Mouse (Mus musculus): ENCODE measurements at regions not wholly inside any gene's neighbourhood (a gene's known extent, or its start where the extent isn't known, plus 50 kb on each side); places are given as distances from the start of the nearest gene placed in this dataset.

GRCm38 (mm10) chr14:86233305-86233704 is 907.7 kb downstream of the Diaph3 start:
- no peak overlapping the region for H3K9ac ChIP-seq (ENCODE audit: low read depth, low read length)
- H3K4me2 ChIP-seq (ENCODE audit: low read depth, low read length), result no peak overlapping the region
- H3K27me3 ChIP-seq (replicated peaks; ENCODE audit: control insufficient read depth, insufficient read depth, low read length), result no peaks in the 10 kb centered on the region
- H3K27ac ChIP-seq (replicated peaks; ENCODE audit: low read depth, low read length), result no peak overlapping the region
- H3K9me3 ChIP-seq (ENCODE audit: control insufficient read depth, low read length), result no peaks in the 10 kb centered on the region
- no peak overlapping the region for H3K4me3 ChIP-seq (ENCODE audit: low read depth, low read length)
- no peak for DNase-seq (ENCODE audit: low spot score)
- H3K4me1 ChIP-seq (ENCODE audit: control insufficient read depth, insufficient read depth, low read length), result no peaks in the 10 kb centered on the region
- no peak for ATAC-seq (ENCODE audit: low read depth)
- H3K36me3 ChIP-seq (ENCODE audit: control insufficient read depth, insufficient read depth, low read length), result no peaks in the 10 kb centered on the region
- 74% methylated on average over 1 of the region's 1 CpGs for WGBS

- Histone ChIP-seq H3K27ac (replicated peaks; ENCODE audit: low read depth, low read length) (no peak overlapping the region), H3K27me3 (replicated peaks; ENCODE audit: control insufficient read depth, insufficient read depth, low read length) (no peaks in the 10 kb centered on the region), H3K4me2 (ENCODE audit: low read depth, low read length) (no peak overlapping the region), H3K9me3 (ENCODE audit: control insufficient read depth, low read length) (no peaks in the 10 kb centered on the region), H3K4me1 (ENCODE audit: control insufficient read depth, insufficient read depth, low read length) (no peaks in the 10 kb centered on the region), H3K36me3 (ENCODE audit: control insufficient read depth, insufficient read depth, low read length) (no peaks in the 10 kb centered on the region), H3K9ac (ENCODE audit: low read depth, low read length) (no peak overlapping the region), H3K4me3 (ENCODE audit: low read depth, low read length) (no peak overlapping the region)
- WGBS, result 76% methylated on average over 1 of the region's 1 CpGs
- DNase-seq (ENCODE audit: low spot score) (no peak), ATAC-seq (ENCODE audit: low read depth) (no peak)
These were observed 910.4 kb downstream of the Diaph3 start for GRCm38 (mm10) chr14:86230609-86231008.

- no peak for ATAC-seq (ENCODE audit: low read depth)
- Histone ChIP-seq H3K9ac (ENCODE audit: low read depth, low read length) (no peak overlapping the region), H3K4me3 (ENCODE audit: low read depth, low read length) (no peak overlapping the region), H3K9me3 (ENCODE audit: control insufficient read depth, low read length) (no peaks in the 10 kb centered on the region), H3K27ac (replicated peaks; ENCODE audit: low read depth, low read length) (no peak overlapping the region), H3K4me2 (ENCODE audit: low read depth, low read length) (no peak overlapping the region), H3K4me1 (ENCODE audit: control insufficient read depth, insufficient read depth, low read length) (no peaks in the 10 kb centered on the region), H3K27me3 (replicated peaks; ENCODE audit: control insufficient read depth, insufficient read depth, low read length) (no peaks in the 10 kb centered on the region), H3K36me3 (ENCODE audit: control insufficient read depth, insufficient read depth, low read length) (no peaks in the 10 kb centered on the region)
- DNase-seq (ENCODE audit: low spot score), result no peak
- WGBS, result 90% methylated on average over 2 of the region's 2 CpGs
These were observed 911.3 kb downstream of the Diaph3 start for GRCm38 (mm10) chr14:86229755-86230154.

DNA sequence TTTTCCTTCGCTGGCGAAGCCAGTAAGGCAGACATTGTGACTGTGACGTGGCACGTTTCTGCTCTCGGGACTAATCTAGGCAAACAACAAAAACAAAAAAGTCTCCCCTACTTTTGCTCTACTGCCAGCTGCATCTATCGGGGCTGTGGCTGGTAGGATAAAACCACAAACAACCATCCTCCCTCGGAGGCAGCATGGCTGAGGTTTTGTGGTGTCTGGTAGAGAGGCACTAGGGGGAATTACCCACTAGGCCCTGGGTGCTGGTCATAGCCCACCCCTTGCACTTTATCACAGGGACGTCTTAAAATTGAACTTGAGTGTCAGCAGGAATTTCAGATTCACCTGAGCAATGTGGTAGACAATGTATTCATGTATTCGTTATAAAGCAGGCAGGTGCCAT is 925.3 kb downstream of the Diaph3 start:
- Histone ChIP-seq H3K4me1 (ENCODE audit: control insufficient read depth, insufficient read depth, low read length) (no peaks in the 10 kb centered on the region), H3K4me3 (ENCODE audit: low read depth, low read length) (no peak overlapping the region), H3K27me3 (replicated peaks; ENCODE audit: control insufficient read depth, insufficient read depth, low read length) (no peaks in the 10 kb centered on the region), H3K36me3 (ENCODE audit: control insufficient read depth, insufficient read depth, low read length) (no peaks in the 10 kb centered on the region), H3K9ac (ENCODE audit: low read depth, low read length) (no peak overlapping the region), H3K4me2 (ENCODE audit: low read depth, low read length) (no peak overlapping the region), H3K9me3 (ENCODE audit: control insufficient read depth, low read length) (no peaks in the 10 kb centered on the region), H3K27ac (replicated peaks; ENCODE audit: low read depth, low read length) (no peak overlapping the region)
- ATAC-seq (ENCODE audit: low read depth), result no peak
- WGBS, result 76% methylated on average over 9 of the region's 9 CpGs
- no peak for DNase-seq (ENCODE audit: low spot score)

DNA sequence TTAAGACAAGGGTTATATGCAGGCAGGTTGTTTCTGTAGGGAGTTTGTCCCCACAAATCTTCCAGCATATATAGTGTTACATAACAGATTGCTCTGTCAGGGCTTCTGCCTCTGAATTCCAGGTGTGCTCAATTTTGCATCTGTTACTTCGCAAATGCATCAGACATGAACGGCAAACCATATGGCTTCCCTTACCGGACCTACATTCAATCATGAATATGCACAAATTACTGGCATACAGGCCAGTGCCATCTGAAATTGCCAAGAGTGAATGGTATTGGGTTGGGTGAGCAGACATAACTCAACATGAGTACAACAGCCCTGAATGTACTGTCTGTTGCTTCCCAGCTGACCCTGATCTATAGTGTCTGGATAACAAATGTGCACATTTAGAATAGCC is 929.4 kb downstream of the Diaph3 start:
- H3K27ac ChIP-seq (replicated peaks; ENCODE audit: low read depth, low read length), result no peak overlapping the region
- H3K36me3 ChIP-seq (ENCODE audit: control insufficient read depth, insufficient read depth, low read length), result no peaks in the 10 kb centered on the region
- no peak overlapping the region for H3K9ac ChIP-seq (ENCODE audit: low read depth, low read length)
- ATAC-seq (ENCODE audit: low read depth), result no peak
- H3K27me3 ChIP-seq (replicated peaks; ENCODE audit: control insufficient read depth, insufficient read depth, low read length), result no peaks in the 10 kb centered on the region
- no peak for DNase-seq (ENCODE audit: low spot score)
- H3K4me3 ChIP-seq (ENCODE audit: low read depth, low read length), result no peak overlapping the region
- no peak overlapping the region for H3K4me2 ChIP-seq (ENCODE audit: low read depth, low read length)
- H3K4me1 ChIP-seq (ENCODE audit: control insufficient read depth, insufficient read depth, low read length), result no peaks in the 10 kb centered on the region
- no peaks in the 10 kb centered on the region for H3K9me3 ChIP-seq (ENCODE audit: control insufficient read depth, low read length)
- WGBS, result 56% methylated on average over 3 of the region's 3 CpGs

DNA sequence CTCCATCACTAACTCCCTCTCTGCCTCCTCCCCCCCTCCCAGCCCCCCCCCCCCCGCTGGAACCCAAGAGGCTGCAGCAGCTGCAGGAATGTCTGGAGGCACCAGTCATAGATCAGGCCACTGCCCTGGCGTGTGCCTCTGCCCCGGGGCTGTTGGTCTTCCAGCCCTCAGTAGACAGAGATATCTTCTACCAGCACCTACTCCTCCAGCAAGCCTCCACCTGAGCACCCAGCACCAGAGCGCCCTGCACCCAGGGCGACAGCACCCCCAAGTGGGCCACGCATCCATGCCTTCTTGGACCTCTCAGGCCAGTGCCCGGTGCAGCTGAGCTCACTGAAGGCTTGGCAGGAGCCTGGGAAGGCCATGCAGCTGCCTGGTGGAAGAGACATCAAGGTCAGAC is 936.5 kb downstream of the Diaph3 start:
- WGBS, result 87% methylated on average over 6 of the region's 7 CpGs
- peak; percentile 41; the same call in 1 of the 2 replicates for ATAC-seq (ENCODE audit: low read depth)
- Histone ChIP-seq H3K4me3 (ENCODE audit: low read depth, low read length) (no peak overlapping the region), H3K27me3 (replicated peaks; ENCODE audit: control insufficient read depth, insufficient read depth, low read length) (no peaks in the 10 kb centered on the region), H3K9me3 (ENCODE audit: control insufficient read depth, low read length) (no peaks in the 10 kb centered on the region), H3K4me2 (ENCODE audit: low read depth, low read length) (no peak overlapping the region), H3K27ac (replicated peaks; ENCODE audit: low read depth, low read length) (no peak overlapping the region), H3K4me1 (ENCODE audit: control insufficient read depth, insufficient read depth, low read length) (no peaks in the 10 kb centered on the region), H3K36me3 (ENCODE audit: control insufficient read depth, insufficient read depth, low read length) (no peaks in the 10 kb centered on the region), H3K9ac (ENCODE audit: low read depth, low read length) (no peak overlapping the region)
- no peak for DNase-seq (ENCODE audit: low spot score)

DNA sequence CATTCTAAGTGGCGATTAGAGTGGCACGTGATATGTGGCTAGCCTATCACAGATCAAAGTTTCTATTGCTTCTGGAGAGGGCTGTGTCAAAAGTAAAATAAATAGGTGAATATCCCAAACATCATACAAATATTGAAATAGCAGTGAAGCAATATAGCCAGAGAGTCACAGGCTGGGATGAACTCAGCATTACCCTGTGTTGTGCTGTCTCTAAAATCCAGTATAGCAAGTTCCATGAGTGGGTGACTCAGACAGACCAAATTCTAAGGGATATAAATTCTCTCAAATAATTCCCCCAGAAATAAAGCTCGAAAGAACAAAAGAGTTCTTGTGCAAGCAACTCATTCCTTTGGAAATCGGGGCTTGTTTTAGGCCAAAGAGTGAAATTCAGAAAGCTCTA is 943.2 kb downstream of the Diaph3 start:
- no peak for ATAC-seq (ENCODE audit: low read depth)
- Histone ChIP-seq H3K4me1 (ENCODE audit: control insufficient read depth, insufficient read depth, low read length) (no peaks in the 10 kb centered on the region), H3K27me3 (replicated peaks; ENCODE audit: control insufficient read depth, insufficient read depth, low read length) (no peaks in the 10 kb centered on the region), H3K9me3 (ENCODE audit: control insufficient read depth, low read length) (no peaks in the 10 kb centered on the region), H3K4me3 (ENCODE audit: low read depth, low read length) (no peak overlapping the region), H3K27ac (replicated peaks; ENCODE audit: low read depth, low read length) (no peak overlapping the region), H3K36me3 (ENCODE audit: control insufficient read depth, insufficient read depth, low read length) (no peaks in the 10 kb centered on the region), H3K9ac (ENCODE audit: low read depth, low read length) (no peak overlapping the region), H3K4me2 (ENCODE audit: low read depth, low read length) (no peak overlapping the region)
- DNase-seq (ENCODE audit: low spot score), result no peak
- 75% methylated on average over 4 of the region's 4 CpGs for WGBS

- Histone ChIP-seq H3K27me3 (replicated peaks; ENCODE audit: control insufficient read depth, insufficient read depth, low read length) (no peaks in the 10 kb centered on the region), H3K36me3 (ENCODE audit: control insufficient read depth, insufficient read depth, low read length) (no peaks in the 10 kb centered on the region), H3K9me3 (ENCODE audit: control insufficient read depth, low read length) (no peaks in the 10 kb centered on the region), H3K27ac (replicated peaks; ENCODE audit: low read depth, low read length) (no peak overlapping the region), H3K4me3 (ENCODE audit: low read depth, low read length) (no peak overlapping the region), H3K9ac (ENCODE audit: low read depth, low read length) (no peak overlapping the region), H3K4me1 (ENCODE audit: control insufficient read depth, insufficient read depth, low read length) (no peaks in the 10 kb centered on the region), H3K4me2 (ENCODE audit: low read depth, low read length) (no peak overlapping the region)
- ATAC-seq (ENCODE audit: low read depth) (no peak), DNase-seq (ENCODE audit: low spot score) (no peak)
- WGBS, result 75% methylated on average over 4 of the region's 4 CpGs
These were observed 956.2 kb downstream of the Diaph3 start for GRCm38 (mm10) chr14:86184663-86185381.

GRCm38 (mm10) chr14:86178517-86178916 is 962.5 kb downstream of the Diaph3 start:
- no peak overlapping the region for H3K4me2 ChIP-seq (ENCODE audit: low read depth, low read length)
- no peaks in the 10 kb centered on the region for H3K27me3 ChIP-seq (replicated peaks; ENCODE audit: control insufficient read depth, insufficient read depth, low read length)
- DNase-seq (ENCODE audit: low spot score), result no peak
- no peak overlapping the region for H3K27ac ChIP-seq (replicated peaks; ENCODE audit: low read depth, low read length)
- 75% methylated on average over 4 of the region's 4 CpGs for WGBS
- ATAC-seq (ENCODE audit: low read depth), result no peak
- no peak overlapping the region for H3K9ac ChIP-seq (ENCODE audit: low read depth, low read length)
- H3K36me3 ChIP-seq (ENCODE audit: control insufficient read depth, insufficient read depth, low read length), result no peaks in the 10 kb centered on the region
- no peaks in the 10 kb centered on the region for H3K9me3 ChIP-seq (ENCODE audit: control insufficient read depth, low read length)
- H3K4me3 ChIP-seq (ENCODE audit: low read depth, low read length), result no peak overlapping the region
- H3K4me1 ChIP-seq (ENCODE audit: control insufficient read depth, insufficient read depth, low read length), result no peaks in the 10 kb centered on the region
